Mouse (Mus musculus): ENCODE measurements around the gene Cep104.

GRCm38 (mm10) chr4:154037123-154037522 is 62.1 kb downstream of the Cep104 start:
- no peak for TF ChIP-seq TAL1 (IDR thresholded peaks at IDR 0.05; ENCODE audit: low read length)
- TF ChIP-seq GATA1 (IDR thresholded peaks at IDR 0.05; ENCODE audit: low read length): no peak

All from erythroblast, embryonic 14.5 days (primary cell).